Mouse (Mus musculus) granulocyte monocyte progenitor cell, adult 5-6 weeks (primary cell): ENCODE results near the gene Lrrd1. TPM values are rescaled to one million over a fixed set of nuclear protein-coding genes. Genes with fewer than 3 reads are reported as not detected.
"Not testable (repeated sequence)": the region's sequence is repeated elsewhere in the genome, so short reads cannot be mapped to it uniquely, and the experiment has no call there.

Source experiments
- ATAC-seq: replicated peaks from 2 replicates; pipeline ENCODE4 v1.8.0; 2016; ENCODE audit warnings: mild to moderate bottlenecking, moderate TSS enrichment, inconsistent platforms; ENCODE audit not compliant: poor library complexity, severe bottlenecking
- total RNA-seq, 2 experiments: library from RNA; stranded (forward) in 1 of 2; stranded (reverse) in 1 of 2; fragments of 200-712, 200-1000 nt in 1 of 2; fragments of >200 nt in 1 of 2; fragmentation: Nextera tagmentation in 1 of 2; gene quantifications; 2 replicates each; pipeline ENCODE4 v1.2.3; 2014 to 2017

Lrrd1 gene
- total RNA-seq (2014; fragmentation: Nextera tagmentation) (0.36 and 0.80 TPM in 2 replicates), total RNA-seq (2017) (0.10 and 0.30 TPM in 2 replicates)

DNA sequence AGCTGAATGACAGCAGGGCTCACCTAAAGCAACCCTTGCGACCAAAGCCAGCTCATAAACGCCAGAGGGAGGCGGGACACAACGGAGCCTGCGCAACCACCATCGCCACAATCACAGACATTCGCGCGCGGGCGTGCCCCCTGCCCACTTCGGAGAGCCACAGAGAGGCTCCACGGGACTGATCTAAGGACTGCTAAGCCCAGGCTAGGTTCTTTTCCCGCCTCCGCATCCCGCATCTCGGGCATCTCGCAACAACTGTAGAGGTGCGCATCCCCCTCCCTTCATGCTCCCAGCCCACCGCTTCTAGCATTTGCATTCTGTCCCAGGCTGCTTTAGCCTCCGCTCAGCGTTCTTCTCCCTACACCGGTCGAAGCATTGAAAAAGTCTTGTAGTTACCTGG is at the start of gene Lrrd1:
Gene Lrrd1, plus strand, starts transcription at position 148 of the 400 bp plus-strand sequence.
- no peak for ATAC-seq

GRCm38 (mm10) chr5:3797101-3797500 is 47.9 kb upstream of the Lrrd1 start:
- ATAC-seq: not testable (repeated sequence)

DNA sequence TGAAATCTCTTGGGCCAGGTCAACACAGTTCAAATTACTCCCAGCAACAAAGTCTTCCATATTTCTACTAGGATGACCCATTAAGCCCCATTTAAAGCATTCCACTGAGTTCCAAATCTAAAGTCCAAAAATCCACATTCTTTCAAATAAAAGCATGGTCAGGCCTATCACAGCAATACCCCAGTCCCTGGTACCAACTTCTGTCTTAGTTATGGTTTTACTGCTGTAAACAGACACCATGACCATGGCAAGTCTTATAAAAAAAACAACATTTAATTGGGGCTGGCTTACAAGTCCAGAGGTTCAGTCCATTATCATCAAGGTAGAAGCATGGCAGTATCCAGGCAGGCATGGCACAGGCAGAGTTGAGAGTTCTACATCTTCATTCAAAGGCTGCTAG is 46.3 kb upstream of the Lrrd1 start:
- not testable (repeated sequence) for ATAC-seq

- no peak for ATAC-seq
These were observed 44.9 kb upstream of the Lrrd1 start for GRCm38 (mm10) chr5:3800041-3800440.

- ATAC-seq: no peak
These were observed 44.1 kb upstream of the Lrrd1 start for GRCm38 (mm10) chr5:3800881-3801280.

DNA sequence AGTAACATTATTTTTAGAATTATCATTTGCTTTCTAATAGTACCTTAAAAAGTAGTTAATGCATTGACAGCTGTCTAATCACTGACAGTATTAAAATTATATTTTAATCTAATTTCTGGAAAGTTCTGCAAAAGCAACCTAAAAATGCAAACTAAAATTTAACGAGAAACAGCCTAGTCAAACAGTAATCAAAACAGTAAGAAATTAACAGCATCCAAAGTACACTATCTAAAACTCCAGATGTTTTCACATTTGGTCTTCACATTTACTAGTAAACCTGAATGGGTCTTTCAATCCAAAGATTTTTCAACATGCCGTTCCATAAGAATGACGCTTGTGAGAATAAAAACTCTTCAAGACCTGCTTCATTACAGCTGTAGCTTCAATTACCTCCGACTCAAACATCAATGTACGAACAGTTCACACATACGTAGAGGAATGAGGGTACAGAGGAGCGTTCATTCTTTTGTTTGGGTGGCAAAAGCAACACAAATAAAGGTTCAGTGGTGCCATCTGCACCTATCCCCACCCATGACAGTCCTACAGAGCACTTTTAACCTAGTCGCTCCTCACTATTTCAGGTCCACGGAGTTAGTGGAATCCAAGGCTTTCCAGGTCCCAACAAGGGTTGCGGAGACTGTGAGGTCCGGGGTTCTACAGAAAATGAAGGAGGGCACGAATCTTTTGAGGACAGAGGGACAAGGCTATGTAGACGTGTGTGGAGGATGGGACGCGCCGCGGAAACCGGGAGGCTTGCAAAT is 43.1 kb upstream of the Lrrd1 start:
- ATAC-seq: no peak

DNA sequence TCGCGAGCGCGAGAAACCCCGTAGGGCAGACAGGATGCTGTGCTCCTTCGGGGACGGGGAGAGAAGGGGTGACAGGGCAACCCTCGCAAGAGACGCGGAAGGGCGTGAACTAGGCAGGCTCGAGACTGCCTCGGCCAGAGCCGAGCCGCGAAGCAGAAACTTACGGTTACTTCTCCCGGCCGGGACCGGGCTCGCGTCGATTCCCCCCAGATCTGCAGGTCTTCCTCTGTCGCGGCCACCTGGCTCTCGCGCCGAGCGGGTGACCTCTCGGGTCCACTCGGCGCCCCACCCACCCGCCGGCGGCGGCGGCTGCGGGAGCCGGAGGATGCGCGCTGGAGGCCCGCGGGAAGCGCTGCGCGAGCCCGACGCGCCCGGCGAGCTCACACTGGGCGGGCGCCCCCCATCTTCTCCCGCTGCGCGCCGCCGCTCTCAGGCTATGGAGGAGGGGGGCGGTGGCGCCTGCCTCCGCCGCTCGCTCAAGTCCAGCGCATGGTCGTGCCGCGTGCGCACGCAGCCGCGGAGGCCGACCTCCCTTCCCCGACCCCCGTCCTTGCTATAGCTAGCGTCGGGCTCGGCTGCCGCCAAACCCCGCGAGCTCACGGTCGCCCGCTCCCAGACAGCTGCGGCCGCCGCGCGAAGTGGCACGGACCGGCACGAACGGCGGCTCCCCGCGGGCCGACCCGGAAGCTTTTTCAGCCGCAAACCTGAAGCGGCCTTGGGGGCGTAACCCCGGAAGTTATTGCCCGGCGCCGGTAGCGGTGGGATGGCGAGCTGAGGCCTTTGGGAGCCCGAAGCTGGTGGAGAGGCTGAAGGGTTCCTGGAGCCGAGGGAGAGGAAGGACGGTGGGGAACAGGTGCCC is 42.3 kb upstream of the Lrrd1 start, which contains the start of the genes Ankib1 and Krit1:
Gene Ankib1, minus strand, starts transcription at position 493 of the 859 bp plus-strand sequence.
Gene Krit1, plus strand, starts transcription at position 752 of the 859 bp plus-strand sequence.
- peak; percentile 81 for ATAC-seq

GRCm38 (mm10) chr5:3803292-3804165 is 41.4 kb upstream of the Lrrd1 start:
- ATAC-seq: peak; percentile 74

DNA sequence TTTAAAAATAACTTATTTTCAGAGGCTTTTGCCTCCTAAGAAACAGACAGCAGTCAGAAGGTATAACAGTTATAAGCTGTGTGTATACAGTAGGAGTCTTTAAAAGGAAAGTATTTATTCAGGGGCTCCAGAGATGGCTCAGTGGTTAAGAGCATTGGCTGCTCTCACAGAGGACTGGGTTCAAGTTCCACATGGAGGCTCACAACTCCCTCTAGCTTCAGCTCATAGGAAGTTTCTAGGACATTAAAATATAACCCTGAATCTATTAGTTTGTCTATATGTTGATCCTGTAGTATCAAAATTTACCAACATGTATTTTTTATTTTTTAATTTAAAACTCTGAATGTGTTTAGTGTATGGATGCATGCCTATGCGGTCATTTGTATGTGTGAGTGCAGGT is 36.5 kb upstream of the Lrrd1 start:
- ATAC-seq: no peak

GRCm38 (mm10) chr5:3834107-3834506 is 10.9 kb upstream of the Lrrd1 start:
- ATAC-seq: no peak

DNA sequence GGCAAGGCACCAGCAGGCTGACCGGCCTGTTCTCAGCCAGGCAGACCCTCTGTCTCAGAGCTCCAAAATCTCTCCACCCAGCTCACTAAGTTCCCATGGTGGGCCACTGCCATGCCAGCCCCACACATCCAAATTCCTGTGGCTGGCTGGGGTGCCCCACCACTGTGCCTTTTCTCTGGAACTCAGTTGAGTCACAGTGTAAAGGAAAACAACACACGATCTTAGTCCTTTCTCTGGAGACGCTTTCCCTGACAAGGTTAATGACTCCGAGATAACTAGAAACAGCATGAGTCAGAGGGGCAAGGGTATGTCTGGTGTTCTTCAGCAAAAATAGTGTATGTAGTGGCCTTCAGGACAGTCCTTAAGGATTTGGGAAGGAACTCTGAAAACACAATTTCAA is 25.2 kb downstream of the Lrrd1 start:
- no peak for ATAC-seq

GRCm38 (mm10) chr5:3872348-3872747 is 27.4 kb downstream of the Lrrd1 start:
- no peak for ATAC-seq

DNA sequence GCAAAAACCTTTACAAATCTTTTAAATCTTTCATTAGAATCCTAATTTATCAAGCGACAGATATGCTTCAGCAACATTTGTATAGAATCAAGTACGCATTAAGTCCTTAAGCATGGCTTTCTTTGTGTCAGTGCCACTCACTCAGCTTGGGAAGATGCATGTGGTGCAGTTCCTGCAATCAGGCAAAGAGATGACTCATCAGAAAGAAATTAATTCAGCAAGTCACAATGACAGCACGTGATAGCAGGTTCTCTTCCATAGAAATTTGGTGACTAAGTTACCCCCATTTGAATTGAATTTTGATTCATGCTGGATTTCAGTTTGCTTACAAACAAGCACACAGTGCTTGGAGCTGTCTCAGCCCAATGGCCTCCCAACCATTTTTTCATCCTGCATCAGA is 28.5 kb downstream of the Lrrd1 start:
- no peak for ATAC-seq

DNA sequence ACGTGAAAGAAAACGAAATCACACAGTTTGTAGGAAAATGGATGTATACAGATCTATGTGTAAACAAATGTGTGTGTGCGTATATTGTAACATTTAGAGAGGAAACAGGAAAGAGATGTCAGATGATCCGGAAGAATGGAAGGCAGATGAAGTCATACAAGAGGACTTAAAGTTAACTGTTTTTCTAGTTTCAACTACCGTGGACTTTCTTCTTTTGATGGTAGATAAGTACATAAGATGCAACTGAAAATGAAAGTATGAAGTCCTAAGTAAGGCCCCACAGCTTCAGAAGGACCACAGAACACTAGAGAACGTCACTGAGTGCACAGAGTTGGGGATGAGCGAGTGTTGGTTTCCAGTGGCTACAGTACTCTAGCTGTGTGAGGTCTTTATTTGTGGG is 41.9 kb downstream of the Lrrd1 start:
- ATAC-seq: not testable (repeated sequence)

DNA sequence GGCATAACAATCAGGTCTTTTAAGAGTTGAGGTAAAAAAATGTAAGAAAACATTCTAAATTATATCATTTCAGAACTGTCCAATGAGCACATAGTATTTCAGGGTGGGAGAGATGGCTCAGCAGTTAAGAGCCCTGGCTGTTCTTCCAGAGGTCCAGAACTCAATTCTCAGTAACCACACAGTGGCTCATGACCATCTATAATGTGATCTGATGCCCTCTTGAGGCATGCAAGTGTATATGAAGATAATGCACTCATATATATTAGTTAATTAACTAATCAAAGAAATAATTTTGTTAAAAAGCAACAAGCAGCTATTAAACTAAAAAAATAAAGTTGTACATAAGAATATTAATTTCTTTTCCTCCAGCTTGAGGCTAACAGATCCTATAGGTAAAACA is 44.2 kb downstream of the Lrrd1 start:
- no peak for ATAC-seq

DNA sequence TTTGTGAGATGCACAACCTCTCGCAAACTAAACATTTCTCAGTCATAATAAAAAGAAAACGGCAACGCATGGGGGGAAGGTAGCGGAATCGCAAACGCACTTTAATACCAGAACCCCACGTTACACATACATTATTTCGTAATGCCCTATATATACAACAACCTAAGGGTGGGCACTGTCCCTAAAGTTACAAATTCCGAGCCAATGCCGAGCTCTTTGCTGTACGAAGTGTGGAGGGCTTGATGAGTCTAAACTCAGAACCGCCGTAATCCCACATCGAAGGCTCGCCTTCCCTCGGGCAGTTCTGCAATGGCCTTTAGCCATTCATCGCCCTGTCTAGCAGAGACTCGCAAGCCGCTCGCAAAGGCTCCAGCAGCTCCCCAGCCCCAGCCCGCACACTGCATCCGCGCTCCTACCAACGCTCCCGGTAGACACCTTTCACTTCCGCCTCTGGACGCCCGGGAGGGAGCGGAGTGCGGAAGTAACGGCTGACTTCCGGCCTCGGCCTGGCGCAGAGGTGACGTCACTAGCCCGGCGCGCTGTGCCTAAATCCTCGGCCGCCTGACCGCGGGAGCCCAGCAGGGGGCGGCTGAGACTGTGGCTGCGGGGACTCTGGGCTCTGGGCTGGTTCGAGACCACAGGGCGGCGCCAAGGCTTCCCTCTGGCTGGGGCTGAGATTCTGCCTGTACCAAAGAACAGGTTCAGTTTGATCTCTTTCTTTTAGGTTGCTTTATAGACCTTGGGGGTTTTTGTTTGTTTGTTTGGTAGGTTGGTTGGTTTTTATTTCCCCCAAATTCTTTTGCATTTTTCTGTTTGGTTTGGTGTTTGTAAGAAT is 48.7 kb downstream of the Lrrd1 start, which contains the start of gene Mterf1a:
Gene Mterf1a, minus strand, starts transcription at position 475 of the 835 bp plus-strand sequence.
- peak; percentile 99 for ATAC-seq

GRCm38 (mm10) chr5:3894294-3894619 is 49.3 kb downstream of the Lrrd1 start:
- ATAC-seq: not testable (repeated sequence)

DNA sequence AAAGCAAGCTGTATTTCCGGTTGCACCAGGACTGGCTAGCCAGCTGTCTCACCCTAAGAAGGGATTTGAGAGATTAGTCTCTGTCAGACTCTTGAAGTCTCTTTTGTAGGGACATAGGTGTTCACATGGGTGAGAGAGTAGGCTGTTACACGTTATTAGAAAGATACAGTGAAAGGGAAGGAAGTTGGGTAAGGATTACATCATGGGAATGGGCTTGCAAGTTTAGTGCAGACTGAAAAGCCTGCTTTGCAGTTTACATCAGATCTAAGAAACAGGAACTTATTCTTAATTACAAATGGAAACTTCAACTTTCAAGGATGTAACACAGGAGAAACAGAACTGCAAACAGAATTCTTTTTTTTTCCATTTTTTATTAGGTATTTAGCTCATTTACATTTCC is 60.5 kb downstream of the Lrrd1 start:
- ATAC-seq: peak; percentile 100
